Mouse (Mus musculus): ENCODE results near the gene Capn8.

Capn8 gene

GRCm38 (mm10) chr1:182678151-182678550 is 113.3 kb downstream of the Capn8 start:
- DNase-seq (ENCODE audit: low read depth, low spot score) = no peak

GRCm38 (mm10) chr1:182679169-182679568 is 114.4 kb downstream of the Capn8 start:
- no peak for DNase-seq (ENCODE audit: low read depth, low spot score)

GRCm38 (mm10) chr1:182679582-182679981 is 114.8 kb downstream of the Capn8 start:
- peak; percentile 25 for DNase-seq (ENCODE audit: low read depth, low spot score)
